ENCODE assay signal across 29 mouse cellular contexts in the genomic region with DNA sequence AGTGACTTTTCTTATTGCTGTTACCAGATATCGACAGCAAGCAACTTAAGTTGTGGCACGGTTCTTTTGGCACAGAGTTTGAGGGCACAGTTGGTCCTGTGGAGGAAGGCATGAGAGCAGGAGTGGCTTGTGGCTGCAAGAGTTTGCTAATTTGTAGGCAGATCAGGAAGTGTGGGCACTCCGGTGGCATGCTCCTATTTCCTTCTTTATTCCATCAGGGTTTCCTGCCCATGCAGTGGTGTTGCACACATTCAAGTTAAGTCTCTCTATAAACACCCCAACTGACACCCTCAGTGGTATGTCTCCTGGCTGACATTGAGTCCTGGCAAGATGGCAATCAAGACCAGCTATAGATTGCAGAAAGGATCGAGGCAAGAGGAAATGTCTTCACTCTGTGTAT. TPM values are rescaled to one million over a fixed set of nuclear protein-coding genes. Genes with fewer than 3 reads are reported as not detected.
"Had no signal": no experiment of that assay in that cellular context is flagged by ENCODE, and none has a peak within 500 bp of the region (broad histone marks: within the 10 kb centered on the region; RNA-seq: fewer than 3 reads in every experiment).

No protein-coding gene starts in this region.

- ATAC-seq: hindbrain, embryonic 16.5 days; inflammation-experienced regulatory T-cells, adult 6 months; intestine, embryonic 15.5 days; intestine, postnatal 0 days; liver, embryonic 12.5 days had no signal

- H3K27ac ChIP-seq: gastrocnemius, adult 2 months; heart, embryonic 10.5 days; hindbrain, embryonic 10.5 days; hindbrain, embryonic 12.5 days; hindbrain, embryonic 14.5 days; intestine, embryonic 15.5 days; limb, embryonic 13.5 days; limb, embryonic 15.5 days; liver, embryonic 12.5 days; liver, embryonic 14.5 days had no signal

- H3K4me3 ChIP-seq: gastrocnemius, adult 2 months; heart, embryonic 10.5 days; heart, embryonic 12.5 days; hindbrain, embryonic 10.5 days; hindbrain, embryonic 12.5 days; intestine, embryonic 15.5 days; limb, embryonic 13.5 days; limb, embryonic 15.5 days; liver, embryonic 12.5 days had no signal

- H3K4me1 ChIP-seq: heart, embryonic 10.5 days; heart, embryonic 12.5 days; hindbrain, embryonic 10.5 days; hindbrain, embryonic 12.5 days; intestine, embryonic 15.5 days; limb, embryonic 13.5 days; limb, embryonic 15.5 days; liver, embryonic 12.5 days had no signal

- H3K27me3 ChIP-seq: heart, embryonic 12.5 days; hindbrain, embryonic 12.5 days; intestine, embryonic 15.5 days; limb, embryonic 15.5 days; liver, embryonic 12.5 days had no signal

- DNase-seq: gastrocnemius, adult 2 months; gastrocnemius, postnatal 10 days; gastrocnemius, postnatal 25 days; heart, adult 18-20 months; heart, postnatal 10 days; kidney, adult 18-20 months; kidney, adult 8-10 months; kidney, postnatal 10 days; kidney, postnatal 36 days; layer of hippocampus, adult 9-11 months; layer of hippocampus, postnatal 36 days; left cerebral cortex, postnatal 4 days had no signal

RNA-seq across cellular contexts. Expression of gene Slc6a2, which starts 10.8 kb away (rescaled TPM):
- total RNA-seq: liver, adult 2 months had no signal
- polyA plus RNA-seq: heart, embryonic 14.5 days; inflammation-experienced regulatory T-cells, adult 6 months; intestine, postnatal 0 days; liver, adult 2 months; liver, embryonic 12.5 days had no signal

RNA-seq across cellular contexts. Expression of gene Capns2, which starts 47.9 kb away (rescaled TPM):
- total RNA-seq: gastrocnemius, adult 2 months; gastrocnemius, postnatal 25 days; heart, adult 18-20 months; heart, adult 8-10 months; heart, postnatal 10 days; heart, postnatal 25 days had no signal
- polyA plus RNA-seq: inflammation-experienced regulatory T-cells, adult 6 months; intestine, embryonic 15.5 days; liver, adult 2 months; liver, embryonic 12.5 days had no signal
